Mouse (Mus musculus): ENCODE measurements at regions not wholly inside any gene's neighbourhood (a gene's known extent, or its start where the extent isn't known, plus 50 kb on each side); places are given as distances from the start of the nearest gene placed in this dataset.
"Not testable (repeated sequence)": the region's sequence is repeated elsewhere in the genome, so short reads cannot be mapped to it uniquely, and the experiment has no call there.

DNA sequence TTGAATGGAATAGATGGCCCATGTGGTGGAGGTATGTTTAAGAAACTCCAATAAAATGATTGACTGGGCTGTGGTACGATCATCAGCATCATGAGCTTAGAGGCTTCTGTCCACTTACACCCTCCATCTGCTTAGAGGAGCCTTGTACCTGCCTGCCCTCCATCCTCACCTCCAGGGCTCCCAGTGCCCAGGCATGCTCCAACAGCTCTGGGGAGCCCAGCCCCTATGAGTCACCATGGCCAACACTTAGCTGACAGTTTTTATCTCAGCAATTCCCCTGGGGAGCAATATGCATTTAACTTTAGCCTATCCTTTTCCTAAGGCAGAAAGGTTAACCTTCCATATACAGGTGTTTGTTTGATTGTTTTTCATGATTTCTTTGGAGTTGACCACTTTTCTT is 174.3 kb upstream of the Plxna2 start:
- no peak for DNase-seq (ENCODE audit: low read depth, low spot score)

DNA sequence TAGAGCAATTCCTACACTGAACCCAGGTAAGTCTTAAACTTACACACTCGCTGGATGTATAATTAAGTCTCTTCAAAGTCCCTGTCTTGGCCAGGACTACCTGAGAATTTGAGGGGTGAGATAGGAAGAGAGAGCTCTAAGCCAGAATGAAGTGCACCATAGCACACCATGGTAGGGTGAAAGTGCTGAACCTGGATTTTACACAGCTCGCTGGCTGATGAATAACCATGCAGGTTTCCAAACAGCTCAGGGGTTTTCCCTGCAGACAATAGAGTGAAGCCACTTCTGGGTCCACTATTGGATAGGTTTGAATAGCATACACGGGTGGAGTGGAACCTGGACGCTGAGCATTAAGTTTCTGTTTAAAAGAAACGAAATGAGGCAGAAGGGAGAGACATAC is 180.7 kb upstream of the Plxna2 start:
- DNase-seq (ENCODE audit: low read depth, low spot score): no peak

DNA sequence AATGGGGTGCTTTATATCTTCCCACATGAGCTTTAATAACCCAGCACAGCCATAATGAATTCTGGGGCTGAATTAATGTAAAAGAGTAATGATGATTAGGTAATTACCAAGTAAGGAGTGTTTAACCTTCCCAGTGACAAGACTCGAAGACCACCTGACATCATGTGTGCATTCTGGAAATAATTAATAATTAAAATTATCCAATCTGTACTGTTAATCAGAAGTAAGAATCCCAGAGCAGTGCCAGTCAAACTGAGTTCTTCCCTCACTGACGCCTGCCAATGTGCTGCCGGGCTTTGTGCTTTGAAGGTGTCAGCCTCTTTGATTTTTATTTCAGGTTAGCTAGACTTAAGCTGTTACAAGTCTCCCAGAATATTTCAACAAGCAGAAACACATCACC is 183.0 kb upstream of the Plxna2 start:
- DNase-seq (ENCODE audit: low read depth, low spot score): no peak

DNA sequence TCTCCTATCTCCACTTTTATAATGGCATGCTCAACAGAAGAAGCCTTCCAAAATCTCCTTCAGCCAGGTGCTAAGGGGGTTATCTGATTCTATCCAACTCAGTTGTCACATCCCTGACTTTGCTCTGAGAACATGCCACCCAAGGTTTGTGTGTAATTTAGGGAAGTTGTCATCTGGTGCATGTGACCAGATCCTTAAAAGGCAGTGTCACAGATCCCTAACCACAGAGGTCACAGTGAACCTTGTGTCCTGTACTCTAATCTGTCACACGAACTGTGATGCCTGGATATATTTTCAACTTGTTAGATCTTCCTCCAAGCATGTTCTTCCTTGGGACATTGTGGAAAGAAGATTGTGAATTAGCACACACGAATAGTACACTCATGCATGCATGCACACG is 189.4 kb upstream of the Plxna2 start:
- no peak for DNase-seq (ENCODE audit: low read depth, low spot score)

DNA sequence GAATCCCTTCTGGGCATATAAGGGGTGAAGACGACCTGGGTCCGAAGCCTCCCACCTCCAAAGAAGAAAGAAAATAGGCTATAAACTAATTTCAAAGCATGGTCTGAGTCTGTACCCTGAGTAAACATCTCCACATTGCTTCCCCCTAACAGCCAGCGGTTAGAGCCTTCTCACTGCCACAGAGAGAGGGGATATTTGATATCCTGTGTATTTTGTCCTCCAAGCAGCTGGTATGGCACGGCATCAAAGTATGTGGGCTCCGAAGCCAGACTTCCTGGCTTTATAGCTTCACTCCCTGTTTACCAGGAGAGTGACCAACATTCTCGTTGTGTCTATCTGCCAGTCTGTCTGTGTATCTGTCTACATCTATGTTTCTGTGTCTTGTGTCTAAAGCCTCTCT is 191.7 kb upstream of the Plxna2 start:
- DNase-seq (ENCODE audit: low read depth, low spot score): no peak

DNA sequence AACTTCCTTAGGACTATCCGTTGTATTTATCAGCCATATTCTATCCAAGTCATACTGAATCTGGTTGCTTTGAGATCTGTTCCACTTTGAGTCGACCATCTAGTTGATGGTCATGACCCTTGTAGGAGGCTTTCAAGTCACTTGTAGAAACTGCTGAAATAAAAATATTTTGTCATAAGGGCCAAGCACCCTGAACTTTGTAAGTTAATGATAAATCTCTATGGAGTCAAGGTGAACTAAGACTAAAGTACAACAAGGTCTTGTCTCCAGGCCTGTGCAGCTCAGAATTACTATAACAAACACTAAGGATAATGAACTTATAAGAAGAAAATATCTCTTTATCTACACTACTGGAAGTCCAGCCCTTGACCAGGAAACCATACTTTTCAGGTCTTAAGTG is 193.8 kb upstream of the Plxna2 start:
- no peak for DNase-seq (ENCODE audit: low read depth, low spot score)

DNA sequence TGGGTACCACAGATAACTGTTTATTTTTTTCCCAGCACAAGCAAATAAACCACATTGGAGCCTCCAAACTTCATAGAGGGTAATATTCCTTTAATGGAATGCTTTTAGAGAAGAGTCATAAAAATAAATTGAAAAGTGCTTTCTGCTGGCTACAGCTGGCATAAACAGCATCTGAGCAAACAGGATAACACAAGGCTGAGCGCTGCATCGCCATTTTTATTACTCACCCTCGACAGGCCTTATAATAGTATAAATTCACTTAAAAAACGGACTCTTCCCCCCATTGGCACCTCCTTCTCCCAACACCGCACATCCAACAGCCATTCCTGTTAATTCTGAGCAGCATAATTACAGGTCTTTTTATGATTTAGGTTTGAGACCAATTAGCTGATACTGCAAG is 205.8 kb upstream of the Plxna2 start:
- DNase-seq (ENCODE audit: low read depth, low spot score): no peak

DNA sequence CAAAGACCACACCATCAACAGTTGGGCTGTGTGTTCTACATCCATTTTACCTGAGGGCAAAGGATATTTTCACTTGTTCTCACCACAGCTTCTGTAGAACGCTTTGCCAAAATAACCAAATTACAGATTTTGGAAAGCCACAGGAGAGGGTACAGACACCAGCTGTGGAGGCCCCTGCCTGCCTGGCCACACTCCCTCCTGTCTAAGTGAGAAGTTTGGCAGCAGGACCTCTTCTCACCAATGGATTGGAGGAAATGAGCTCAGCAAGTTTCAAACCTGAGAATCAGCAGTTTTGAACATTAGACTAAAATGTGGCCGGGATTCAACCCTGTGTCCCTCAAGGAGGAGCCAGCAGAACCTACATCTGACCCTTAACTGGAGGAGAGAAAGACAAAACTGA is 206.2 kb upstream of the Plxna2 start:
- DNase-seq (ENCODE audit: low read depth, low spot score): no peak

DNA sequence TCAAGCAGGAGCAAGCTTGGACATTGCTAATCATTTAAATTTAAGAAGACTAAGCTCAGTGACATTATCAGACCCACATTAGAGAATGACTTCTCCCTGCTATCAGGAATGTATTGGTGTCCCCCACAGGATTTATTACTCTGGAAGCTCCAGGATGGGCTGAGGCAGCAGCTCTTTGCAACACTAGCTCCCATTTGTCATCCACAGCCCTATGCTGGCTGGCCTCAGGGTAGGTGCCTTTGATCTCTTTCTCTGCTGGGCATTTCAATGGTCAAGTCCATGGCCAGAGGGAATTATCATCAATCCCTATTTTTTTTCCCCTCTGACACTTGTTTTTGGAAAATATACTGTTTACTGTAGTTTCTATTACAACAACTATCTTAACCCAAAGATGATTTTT is 218.7 kb upstream of the Plxna2 start:
- no peak for DNase-seq (ENCODE audit: low read depth, low spot score)

DNA sequence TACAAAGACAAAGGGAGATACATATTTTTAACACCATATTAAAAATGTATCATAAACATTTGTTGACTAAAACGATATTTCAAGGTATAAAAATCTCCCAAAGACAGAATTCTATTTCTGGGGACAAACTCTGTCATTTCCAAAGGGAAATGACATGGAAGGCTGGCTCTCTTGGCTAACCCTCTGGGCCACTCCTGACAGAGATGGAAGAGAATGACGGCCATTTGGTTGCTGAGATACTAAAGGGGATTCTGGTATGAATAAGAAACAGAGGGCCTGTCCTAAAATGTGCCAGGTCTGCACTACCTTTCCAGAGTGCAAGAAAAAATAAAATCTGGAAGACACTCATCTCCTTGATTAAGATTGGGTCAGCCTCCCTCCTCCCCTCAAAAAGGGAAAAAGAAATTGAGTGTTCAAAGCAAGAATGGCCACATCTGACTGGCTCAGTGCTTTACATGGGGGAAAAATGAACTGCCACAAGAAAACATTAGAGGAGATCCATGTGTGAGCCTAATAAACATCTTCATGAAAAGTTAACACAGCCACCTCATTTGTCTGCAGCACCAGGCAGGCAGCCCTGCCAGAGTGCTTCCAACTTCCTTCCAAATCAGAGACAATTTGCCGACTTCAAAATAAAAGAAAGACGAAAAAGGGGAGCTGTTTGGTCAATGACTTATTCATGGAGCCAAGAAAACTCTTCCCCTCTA is 221.1 kb upstream of the Plxna2 start:
- DNase-seq (ENCODE audit: low read depth, low spot score): no peak

DNA sequence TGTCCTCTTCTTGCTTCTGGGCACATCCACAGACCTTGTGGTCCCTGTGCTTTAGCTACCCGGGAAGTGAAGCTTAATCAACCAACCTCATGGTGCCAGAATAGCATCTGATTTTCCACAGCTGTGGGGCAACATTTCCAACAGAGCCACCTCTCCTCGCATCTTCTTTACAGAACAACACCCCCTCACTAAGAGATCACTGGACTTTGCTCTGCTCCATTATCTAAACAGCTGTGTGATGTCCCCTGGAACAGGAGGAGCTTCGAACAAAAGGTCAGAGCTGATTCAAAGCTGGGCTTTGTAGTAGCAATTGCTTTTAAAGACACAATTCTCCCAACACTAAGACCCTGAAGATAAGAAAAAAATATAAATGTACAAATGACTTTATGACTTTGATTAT is 224.3 kb upstream of the Plxna2 start:
- DNase-seq (ENCODE audit: low read depth, low spot score): no peak

DNA sequence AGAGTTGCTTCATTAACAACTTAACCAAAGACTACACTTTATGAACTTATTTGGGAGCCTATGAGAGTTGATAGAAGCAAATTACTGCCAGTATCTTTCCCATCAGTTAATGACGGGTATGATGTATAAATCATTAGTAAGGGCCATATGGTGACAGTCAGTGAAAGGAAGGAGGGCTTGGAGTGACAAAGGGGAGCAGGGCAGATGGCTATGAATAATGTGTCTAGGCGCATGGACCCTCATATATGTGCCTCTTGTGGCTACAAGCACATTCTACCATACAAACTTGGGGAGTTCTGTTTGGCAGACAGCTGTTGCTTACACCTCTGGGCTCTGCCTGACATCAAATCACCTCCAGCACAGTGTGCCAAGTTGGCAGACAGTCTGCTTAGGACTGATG is 227.8 kb upstream of the Plxna2 start:
- DNase-seq (ENCODE audit: low read depth, low spot score): no peak

DNA sequence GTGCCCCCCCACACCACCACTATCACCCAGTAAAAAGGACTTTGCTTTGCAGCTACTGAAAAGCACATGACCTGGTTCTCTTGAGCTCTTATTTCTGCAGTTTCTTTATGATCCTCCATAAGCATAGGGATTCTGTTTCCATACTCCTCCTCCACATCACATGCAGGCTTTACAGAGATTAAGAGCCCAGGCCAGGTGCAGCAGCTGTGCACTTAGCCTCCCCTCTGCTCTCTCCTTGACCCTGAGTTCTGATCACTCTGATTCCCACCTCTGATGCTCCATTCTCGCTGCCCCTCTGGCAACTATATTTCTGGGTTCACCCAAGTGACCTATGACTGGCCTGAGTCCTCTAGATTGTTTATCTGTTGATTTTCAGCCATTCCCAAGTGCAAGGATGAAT is 239.9 kb upstream of the Plxna2 start:
- DNase-seq (ENCODE audit: low read depth, low spot score): no peak

DNA sequence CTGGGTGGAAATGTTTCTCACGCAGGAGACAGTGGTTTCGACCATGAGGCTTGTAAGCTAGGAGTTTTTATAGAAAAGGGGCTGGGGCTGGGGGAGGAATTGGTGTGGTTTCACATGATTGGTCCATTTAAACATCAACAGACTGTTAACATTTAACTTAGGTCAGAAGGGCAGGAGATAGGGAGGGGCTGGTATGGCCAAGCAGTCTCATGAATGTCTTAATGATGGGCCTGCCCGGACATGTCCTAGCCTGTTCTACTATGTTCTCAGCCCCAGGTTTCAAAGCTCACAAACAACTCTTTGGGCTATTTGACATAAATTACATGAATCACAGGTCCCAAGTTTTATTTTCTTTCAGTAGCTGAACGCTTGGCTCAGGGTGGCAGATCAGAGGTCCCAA is 244.5 kb upstream of the Plxna2 start:
- DNase-seq (ENCODE audit: low read depth, low spot score): not testable (repeated sequence)

DNA sequence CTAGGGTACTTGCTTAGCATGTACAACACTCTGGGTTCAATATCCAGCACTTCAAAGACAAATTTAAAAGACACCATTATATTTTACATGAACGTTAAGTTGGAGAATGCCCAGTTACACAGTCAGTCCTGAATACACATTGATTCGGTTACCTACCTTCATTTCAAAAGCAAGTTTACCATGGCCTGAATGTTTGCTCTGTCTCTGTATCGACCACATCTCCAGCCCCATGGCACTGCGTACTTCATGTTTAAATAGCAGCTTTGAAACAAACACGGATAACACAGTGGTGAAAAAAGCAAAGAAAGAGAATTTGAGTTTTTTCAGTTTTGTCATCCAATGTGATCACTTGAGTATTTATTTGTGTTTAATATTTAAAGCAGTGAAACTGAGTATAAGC is 254.1 kb upstream of the Plxna2 start:
- DNase-seq (ENCODE audit: low read depth, low spot score): no peak

DNA sequence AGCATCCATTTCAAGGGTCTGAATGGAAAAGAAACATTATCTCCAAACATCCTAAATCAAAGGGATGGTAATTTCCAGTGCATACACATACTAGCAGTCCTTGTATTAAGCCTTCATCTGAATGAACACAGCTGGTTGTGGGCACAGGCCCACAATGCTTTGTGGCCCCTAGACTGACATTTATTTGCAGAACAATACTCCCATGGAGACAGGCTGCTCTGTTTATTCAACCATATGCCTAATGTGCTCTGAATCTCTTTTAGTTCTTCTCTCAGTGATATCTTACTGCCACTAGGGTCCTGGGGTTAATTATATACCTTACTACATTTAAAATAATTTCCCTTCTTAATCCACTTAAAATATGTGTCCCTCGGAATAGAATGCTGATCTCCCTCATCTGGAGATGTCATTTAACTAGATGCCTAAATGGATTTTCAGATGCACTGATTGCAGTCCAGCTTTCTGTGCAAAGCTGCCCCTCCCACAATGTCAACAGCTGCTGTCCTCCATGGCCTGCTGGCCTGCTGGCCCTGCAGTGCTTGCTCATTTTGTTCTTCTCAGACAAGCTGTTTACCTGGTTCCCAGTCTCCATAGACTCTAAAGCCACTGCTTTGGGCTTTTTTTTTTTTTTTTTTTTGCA is 254.8 kb upstream of the Plxna2 start:
- DNase-seq (ENCODE audit: low read depth, low spot score): no peak

DNA sequence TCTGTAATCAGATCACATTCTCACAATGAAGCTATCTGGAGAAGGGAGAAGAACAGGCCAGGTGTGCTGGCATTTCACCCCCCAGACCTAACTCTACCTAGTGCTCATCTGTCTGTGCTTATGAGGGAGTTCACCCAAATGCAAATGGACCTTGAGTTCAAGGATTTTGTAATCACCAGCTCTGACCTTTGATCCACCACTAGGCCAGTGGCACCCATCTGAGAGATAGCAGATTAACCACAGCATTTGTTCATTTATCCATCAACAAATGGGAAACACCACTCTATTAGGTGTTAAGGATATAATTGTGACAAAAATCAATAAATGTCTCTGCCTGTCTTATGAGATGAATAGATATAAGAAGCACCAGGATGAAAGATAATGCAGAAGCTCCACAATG is 255.7 kb upstream of the Plxna2 start:
- DNase-seq (ENCODE audit: low read depth, low spot score): no peak

DNA sequence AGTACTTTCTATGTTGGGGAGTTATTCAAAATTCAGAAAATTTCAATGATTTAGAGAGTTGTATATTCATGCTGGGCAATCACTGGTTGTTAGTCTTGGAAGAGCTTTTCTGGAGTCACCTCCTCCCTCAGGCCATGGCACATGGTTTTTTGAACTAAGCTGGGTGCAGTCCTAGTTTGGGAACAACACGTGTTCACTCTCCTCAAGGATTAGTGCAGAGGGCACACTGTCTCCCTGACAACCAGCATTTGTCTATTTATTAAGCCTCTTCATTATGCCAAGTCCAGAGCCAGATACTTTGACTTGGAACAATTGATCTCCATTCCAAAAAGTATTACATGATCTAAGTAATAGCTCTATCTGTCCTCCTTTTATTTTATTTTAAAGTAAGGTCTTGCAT is 256.7 kb upstream of the Plxna2 start:
- no peak for DNase-seq (ENCODE audit: low read depth, low spot score)

DNA sequence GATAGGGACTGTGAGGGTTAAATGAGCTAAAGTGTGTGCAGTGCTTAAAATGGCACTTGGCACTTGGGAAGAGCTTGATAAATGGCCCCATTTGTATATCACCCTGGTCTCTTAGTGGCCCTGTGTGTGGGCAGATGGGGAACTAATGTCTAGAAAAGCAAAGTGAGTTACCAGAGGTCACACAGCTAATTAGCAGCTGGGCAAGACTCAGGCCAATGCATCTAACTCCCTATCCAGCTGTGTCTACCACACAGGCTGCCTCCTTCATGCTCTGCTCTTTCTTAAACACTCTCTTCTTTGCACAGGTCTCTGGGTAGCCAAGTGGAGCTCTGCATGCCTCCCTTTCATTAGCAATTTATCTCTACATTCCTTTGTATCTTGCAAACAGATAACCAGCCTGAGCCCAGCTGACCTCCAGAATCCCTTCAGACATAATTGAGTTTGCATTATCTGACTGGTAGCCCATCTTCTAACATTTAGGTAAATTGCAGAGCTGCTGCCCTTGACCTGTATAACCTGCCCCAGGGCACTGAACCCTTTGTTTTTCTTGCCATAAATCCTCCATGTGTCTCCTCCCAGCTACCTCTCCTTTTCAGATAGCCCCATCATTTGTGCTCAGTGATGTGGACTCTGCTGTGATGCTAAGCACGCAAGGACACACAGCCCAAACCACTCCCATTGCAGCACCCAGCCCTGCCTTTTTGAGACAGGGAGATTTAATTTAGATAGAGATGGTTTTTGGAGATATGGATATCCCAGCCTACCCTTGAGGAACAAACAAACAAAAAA is 263.5 kb upstream of the Plxna2 start:
- DNase-seq (ENCODE audit: low read depth, low spot score): no peak

DNA sequence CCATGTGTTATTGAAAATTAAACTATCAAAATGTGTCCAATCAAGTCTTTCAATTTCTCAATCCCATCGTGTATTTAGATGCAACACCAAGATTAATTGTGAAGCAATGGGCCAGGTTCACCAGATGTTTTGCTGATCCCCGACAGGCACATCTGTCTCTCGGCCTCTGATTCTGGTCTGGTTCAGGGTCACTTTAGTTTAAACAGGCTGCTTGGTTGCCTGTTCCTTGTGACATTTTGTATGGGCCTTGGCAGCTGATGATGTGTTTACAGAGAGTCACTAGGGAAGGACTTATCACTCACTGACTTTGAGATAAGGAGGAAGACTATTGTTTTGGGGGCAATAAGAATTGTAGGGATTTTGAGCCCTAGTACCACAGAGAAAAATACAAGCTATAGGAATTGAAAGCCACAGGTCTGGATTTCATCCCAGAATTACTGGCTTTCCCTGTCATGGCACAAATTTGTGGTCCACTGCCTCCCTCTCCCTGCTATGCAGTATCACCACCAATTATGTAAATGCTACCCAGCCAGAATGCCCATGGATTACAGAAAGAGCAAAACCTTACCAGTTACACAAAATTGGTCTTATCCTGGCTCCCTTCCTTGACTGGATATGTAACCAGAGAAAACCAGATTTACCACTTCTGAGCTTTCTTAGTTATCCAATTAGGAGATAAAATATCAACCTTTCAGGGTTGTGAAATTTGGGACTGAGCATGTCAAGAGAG is 272.5 kb upstream of the Plxna2 start:
- no peak for DNase-seq (ENCODE audit: low read depth, low spot score)

DNA sequence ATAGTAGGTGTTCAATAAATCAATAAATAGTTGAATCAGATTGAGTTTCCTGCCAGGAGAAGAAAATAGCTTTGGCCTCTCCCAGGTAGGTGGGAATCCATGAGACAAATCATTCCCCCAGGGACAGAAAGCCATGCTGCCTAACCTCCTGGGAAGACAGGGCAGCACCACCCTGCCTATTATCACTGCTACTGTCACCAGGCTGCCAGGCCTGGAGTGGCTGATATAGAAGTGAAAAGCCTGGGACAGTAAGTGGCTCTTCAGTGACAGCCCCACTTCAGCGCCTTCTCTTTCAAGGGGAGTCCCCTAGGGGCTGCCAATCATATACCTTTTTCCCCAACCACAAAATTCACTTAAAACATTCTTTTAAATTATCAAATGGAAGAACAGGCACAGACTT is 275.4 kb upstream of the Plxna2 start:
- DNase-seq (ENCODE audit: low read depth, low spot score): no peak

DNA sequence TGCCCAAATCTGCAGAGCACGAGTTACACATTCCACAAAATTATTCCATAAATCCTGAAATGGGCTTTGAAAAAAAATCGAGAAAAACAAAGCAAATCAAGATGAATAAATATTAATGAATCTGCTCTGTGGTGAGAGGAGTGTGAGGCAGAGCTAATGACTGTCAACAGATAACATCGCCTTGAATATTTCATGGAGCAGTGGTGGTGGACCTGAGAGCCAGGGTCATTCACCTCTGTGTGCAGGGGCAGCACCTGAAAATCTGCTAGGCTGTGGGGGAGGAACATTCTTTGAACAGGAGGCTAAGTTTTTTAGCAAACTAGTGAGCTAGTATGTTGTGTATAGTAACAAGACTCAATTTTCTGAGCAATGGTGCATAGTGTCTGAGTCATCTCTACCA is 276.3 kb upstream of the Plxna2 start:
- DNase-seq (ENCODE audit: low read depth, low spot score): no peak
